Mouse (Mus musculus) layer of hippocampus, adult 2 months (tissue): ENCODE measurements at regions not wholly inside any gene's neighbourhood (a gene's known extent, or its start where the extent isn't known, plus 50 kb on each side); places are given as distances from the start of the nearest gene placed in this dataset.
A peak's percentile ranks its signal among the peaks of the same experiment; 100 is the strongest.
"Not testable (repeated sequence)": the region's sequence is repeated elsewhere in the genome, so short reads cannot be mapped to it uniquely, and the experiment has no call there.

ENCODE experiments used
- DNase-seq, 2 experiments: peaks; one replicate each; pipeline ENCODE4 v3.0.0; 2022; ENCODE audit warnings: low spot score in 2 of 2
- H3K27ac ChIP-seq: fragments of 200-600 bp; 2 replicates; pipeline ENCODE4 v1.8.1; 2022
- H3K4me3 ChIP-seq: fragments of 200-600 bp; 2 replicates; pipeline ENCODE4 v1.8.1; 2022; ENCODE audit warnings: mild to moderate bottlenecking
- CTCF ChIP-seq: fragments of 200-600 bp; conservative IDR thresholded peaks from 2 replicates; pipeline ENCODE4 v1.8.1; 2022; ENCODE audit warnings: antibody characterized with exemption, mild to moderate bottlenecking, moderate library complexity

- TF ChIP-seq CTCF, result no peak
- no peak for DNase-seq
- Histone ChIP-seq H3K4me3 (no peak overlapping the region), H3K27ac (no peak overlapping the region)
These were observed 87.6 kb upstream of the Ifngr1 start for GRCm38 (mm10) chr10:19503846-19504765.

GRCm38 (mm10) chr10:19505174-19505573 is 86.6 kb upstream of the Ifngr1 start:
- no peak for DNase-seq
- Histone ChIP-seq H3K4me3 (no peak overlapping the region), H3K27ac (no peak overlapping the region)
- TF ChIP-seq CTCF, result no peak

- Histone ChIP-seq H3K27ac (no peak overlapping the region), H3K4me3 (no peak overlapping the region)
- no peak for TF ChIP-seq CTCF
- DNase-seq, result no peak
These were observed 85.8 kb upstream of the Ifngr1 start for GRCm38 (mm10) chr10:19505979-19506378.

GRCm38 (mm10) chr10:19506434-19506833 is 85.3 kb upstream of the Ifngr1 start:
- Histone ChIP-seq H3K4me3 (no peak overlapping the region), H3K27ac (no peak overlapping the region)
- no peak for DNase-seq
- no peak for TF ChIP-seq CTCF

- Histone ChIP-seq H3K4me3 (no peak overlapping the region), H3K27ac (no peak overlapping the region)
- no peak for DNase-seq
- no peak for TF ChIP-seq CTCF
These were observed 83.5 kb upstream of the Ifngr1 start for GRCm38 (mm10) chr10:19508221-19508745.

GRCm38 (mm10) chr10:19510047-19510446 is 81.7 kb upstream of the Ifngr1 start:
- Histone ChIP-seq H3K4me3 (no peak overlapping the region), H3K27ac (no peak overlapping the region)
- DNase-seq, result no peak
- TF ChIP-seq CTCF, result no peak

- DNase-seq, H3K4me3 ChIP-seq, H3K27ac ChIP-seq: not testable (repeated sequence)
These were observed 77.4 kb upstream of the Ifngr1 start for GRCm38 (mm10) chr10:19514366-19514765.

- TF ChIP-seq CTCF, result no peak
- no peak overlapping the region for H3K4me3 ChIP-seq
- H3K27ac ChIP-seq, result no peak overlapping the region
- no peak for DNase-seq
These were observed 76.9 kb upstream of the Ifngr1 start for GRCm38 (mm10) chr10:19514837-19515236.

GRCm38 (mm10) chr10:19516011-19516410 is 75.7 kb upstream of the Ifngr1 start:
- H3K27ac ChIP-seq, result no peak overlapping the region
- DNase-seq, result no peak

GRCm38 (mm10) chr10:19517093-19517492 is 74.7 kb upstream of the Ifngr1 start:
- no peak for DNase-seq
- no peak for TF ChIP-seq CTCF
- H3K27ac ChIP-seq, result no peak overlapping the region
- no peak overlapping the region for H3K4me3 ChIP-seq

More at GRCm38 (mm10) chr10:19516011-19516410, 75.7 kb upstream of the Ifngr1 start:
- no peak overlapping the region for H3K4me3 ChIP-seq
- TF ChIP-seq CTCF, result peak; percentile 33

- peak; percentile 83 for TF ChIP-seq CTCF
- DNase-seq, result peak in 1 of 2 experiments; percentile 27
- H3K27ac ChIP-seq, result no peak overlapping the region
- H3K4me3 ChIP-seq, result no peak overlapping the region
These were observed 73.0 kb upstream of the Ifngr1 start for GRCm38 (mm10) chr10:19518763-19519162.

- no peak for TF ChIP-seq CTCF
- no peak for DNase-seq
- no peak overlapping the region for H3K27ac ChIP-seq
- no peak overlapping the region for H3K4me3 ChIP-seq
These were observed 69.6 kb upstream of the Ifngr1 start for GRCm38 (mm10) chr10:19522198-19522597.

GRCm38 (mm10) chr10:19525939-19526338 is 65.8 kb upstream of the Ifngr1 start:
- no peak overlapping the region for H3K4me3 ChIP-seq
- TF ChIP-seq CTCF, result no peak
- H3K27ac ChIP-seq, result no peak overlapping the region
- DNase-seq, result no peak

GRCm38 (mm10) chr10:19526353-19526752 is 65.4 kb upstream of the Ifngr1 start:
- H3K27ac ChIP-seq, result no peak overlapping the region
- no peak for DNase-seq
- TF ChIP-seq CTCF, result no peak
- H3K4me3 ChIP-seq, result no peak overlapping the region
